Mouse (Mus musculus) thymus, adult 2 months (tissue): ENCODE measurements around the gene Mpp6.

ENCODE experiments used
- CTCF ChIP-seq: fragments of 200-500 bp; IDR thresholded peaks from 2 replicates; pipeline ENCODE4 v1.5.1; 2012; ENCODE audit warnings: mild to moderate bottlenecking, control low read depth, low read length, moderate library complexity, borderline replicate concordance; ENCODE audit not compliant: control insufficient read depth, poor library complexity, insufficient read depth; ENCODE audit errors: extremely low read depth
- POLR2A ChIP-seq: fragments of 200-500 bp; IDR thresholded peaks from 2 replicates; pipeline ENCODE4 v1.6.1; 2012; ENCODE audit warnings: mild to moderate bottlenecking, low read length, control low read depth, moderate library complexity; ENCODE audit not compliant: control insufficient read depth, poor library complexity, insufficient read depth; ENCODE audit errors: extremely low read depth

DNA sequence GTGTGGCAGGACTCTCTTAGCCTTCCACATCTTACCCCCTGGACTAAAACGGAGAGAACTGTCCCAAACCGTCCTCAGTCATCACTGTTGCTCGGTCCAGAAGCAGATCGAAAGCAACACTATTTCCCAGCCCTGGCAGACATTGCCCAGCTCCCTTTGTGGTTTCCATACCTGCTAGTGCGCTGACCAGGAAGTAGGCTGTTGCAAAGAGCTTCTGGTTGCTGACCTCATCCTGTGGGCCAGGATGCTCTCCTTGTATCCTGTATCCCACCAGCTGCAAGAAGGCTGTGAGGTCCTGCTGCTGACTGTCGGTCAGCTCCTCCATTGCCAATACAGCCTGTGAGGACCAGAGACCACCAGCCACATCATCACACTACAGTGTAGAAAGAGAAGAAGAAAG lies 109.0 kb downstream of the Mpp6 start:
- TF ChIP-seq CTCF (no peak), POLR2A (no peak)
